Mouse (Mus musculus) adipocyte (in vitro differentiated cells): ENCODE results near the gene Atp1a4.
"Not testable (repeated sequence)": the region's sequence is repeated elsewhere in the genome, so short reads cannot be mapped to it uniquely, and the experiment has no call there.

Experiments
- DNase-seq: peaks from one replicate; pipeline ENCODE4 v3.0.0-alpha.2; 2016; ENCODE audit warnings: low spot score

Atp1a4 gene

DNA sequence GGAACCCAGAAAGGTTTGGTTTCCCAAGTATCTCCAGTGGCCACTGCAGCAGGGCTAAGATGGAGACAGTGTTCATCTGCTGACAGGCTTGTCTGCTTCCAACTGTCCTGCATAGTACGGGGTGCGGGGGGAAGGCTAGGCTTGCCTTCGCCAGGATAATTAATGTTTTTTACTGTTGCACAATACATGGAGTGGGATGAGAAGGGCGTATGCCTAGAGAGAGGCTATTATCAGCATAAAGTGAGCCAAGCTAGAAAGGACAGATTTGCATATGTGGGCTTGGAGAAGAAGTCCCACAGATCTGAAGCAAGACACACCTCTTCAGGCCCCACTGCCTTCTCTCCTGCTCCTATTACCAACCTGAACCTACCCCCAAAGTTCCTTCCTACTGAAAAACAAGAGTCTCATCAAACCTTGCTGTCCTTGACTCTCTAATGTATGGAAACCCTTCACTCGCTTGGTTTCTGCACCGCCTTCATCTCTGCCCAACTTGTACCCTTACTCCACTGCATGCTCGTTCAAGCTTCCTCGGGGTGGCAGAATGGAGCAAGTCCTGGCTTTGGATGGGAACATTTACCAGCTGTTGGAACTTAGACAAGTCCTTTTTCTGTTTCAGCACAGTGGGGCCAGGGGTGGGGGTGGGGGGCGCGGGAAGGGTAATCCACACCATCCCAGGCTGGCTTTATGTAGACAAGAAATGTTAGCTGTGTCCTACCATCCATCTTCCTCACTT is 23.5 kb upstream of the Atp1a4 start:
- DNase-seq = peak; percentile 53

DNA sequence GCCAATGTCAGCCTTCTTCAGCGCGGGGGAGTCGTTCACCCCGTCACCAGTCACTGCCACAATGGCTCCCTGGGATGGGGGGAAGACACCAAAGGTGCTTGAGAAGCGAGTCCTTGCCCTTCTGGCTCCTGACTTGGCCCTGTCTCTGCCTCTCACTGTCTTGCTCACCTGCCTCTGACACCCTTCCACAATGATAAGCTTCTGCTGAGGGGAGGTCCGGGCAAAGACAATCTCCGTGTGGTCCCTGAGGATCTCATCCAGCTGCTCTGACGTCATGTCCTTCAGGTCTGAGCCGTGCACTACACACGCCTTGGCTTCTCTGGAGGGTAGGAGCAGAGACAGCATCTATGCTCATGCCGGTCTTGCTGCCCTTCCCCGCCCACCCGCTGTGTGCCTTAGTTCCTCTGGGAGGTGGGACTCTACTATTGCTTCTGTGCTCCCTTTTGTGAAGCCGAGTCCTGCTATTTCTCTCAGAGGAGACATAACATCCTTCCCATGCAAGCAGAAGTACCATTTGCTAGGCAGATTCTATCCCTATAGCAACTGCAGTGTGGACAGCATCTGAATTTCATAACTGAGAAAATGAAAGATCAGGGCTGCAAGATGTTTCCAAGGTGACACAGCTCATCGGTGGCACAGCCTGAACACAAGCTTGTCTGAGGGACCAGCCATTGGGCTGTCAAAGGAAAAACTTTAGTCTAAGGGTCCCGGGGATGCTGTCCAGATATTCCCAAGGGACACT is 21.7 kb upstream of the Atp1a4 start:
- DNase-seq = no peak

DNA sequence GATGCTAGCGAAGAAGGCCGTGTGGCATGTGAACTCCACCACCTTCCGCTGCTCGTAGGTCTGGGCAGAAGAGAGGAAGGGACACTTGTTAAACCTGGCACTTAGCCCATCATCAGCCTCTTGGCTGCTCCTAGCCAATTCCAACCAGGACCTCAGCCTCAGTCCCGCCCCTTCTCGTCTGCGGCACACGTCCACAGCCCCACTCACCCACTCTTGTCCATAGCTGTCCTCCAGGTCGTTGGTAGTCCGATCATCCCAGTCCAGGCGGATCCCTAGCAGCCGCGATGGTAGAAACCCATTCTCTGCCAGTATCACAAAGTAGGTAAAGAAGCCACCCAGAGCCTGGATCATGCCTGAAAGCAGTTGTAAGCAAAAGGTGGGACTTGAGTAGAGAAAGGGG is 20.1 kb upstream of the Atp1a4 start:
- DNase-seq = no peak

DNA sequence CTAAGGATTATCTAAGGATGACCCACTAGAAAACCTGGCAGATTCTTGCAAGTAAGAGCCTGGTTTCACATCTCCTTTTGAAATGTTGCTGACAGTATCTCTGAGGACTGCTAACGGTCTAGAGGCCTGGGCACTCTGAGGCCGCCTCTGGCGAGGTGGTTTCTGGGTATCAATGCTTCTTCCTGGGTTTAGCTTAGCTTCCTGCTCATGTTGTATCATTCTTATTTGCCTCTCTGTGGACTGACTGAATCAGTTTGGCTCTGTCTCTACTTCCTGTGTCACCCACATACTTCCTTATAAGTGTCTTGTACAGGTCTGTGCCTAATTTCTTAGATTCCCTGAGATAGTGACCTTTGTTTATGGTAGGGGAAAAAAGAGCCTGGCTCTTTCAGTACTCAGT is 19.0 kb upstream of the Atp1a4 start:
- no peak for DNase-seq

DNA sequence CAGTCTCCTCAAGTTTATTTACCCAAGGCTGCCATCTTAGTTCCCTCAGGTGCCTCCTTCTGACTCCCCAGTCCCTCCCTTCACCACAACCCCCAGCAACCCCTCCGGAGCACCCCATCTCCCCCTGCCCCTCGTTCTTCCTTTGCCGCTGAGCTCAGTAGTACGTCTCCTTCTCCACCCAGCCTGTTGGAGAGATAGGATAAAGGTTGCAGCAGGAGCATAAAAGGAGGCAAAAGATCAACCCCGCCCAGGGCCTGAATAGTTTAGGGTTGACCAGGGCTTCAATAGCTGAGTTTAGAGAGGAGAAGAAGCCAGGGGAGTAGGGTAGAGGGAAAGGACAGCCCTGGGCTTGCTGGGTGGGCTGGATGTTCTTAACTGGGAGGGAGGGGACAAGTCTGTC is 16.3 kb upstream of the Atp1a4 start:
- DNase-seq = no peak

DNA sequence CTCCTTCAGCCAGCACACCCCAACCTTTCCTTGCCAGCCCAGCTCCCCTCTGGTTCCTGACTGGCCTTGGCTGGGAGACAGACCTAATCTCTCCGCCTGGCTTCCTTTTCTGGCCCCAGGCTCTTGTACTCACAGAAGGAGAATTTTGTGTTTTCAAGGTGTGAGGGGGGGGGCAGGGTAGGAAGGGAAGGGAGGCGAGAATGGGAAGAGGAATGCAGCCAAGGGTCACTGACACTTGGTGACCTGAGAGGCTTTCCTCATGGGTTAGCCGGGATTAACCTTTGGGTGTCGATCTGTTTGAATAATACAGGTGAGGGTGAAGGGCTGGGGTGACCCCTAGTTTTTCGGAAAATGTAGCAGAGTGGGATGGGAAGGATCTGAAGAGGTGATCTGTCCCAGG is 15.9 kb upstream of the Atp1a4 start:
- DNase-seq = no peak

DNA sequence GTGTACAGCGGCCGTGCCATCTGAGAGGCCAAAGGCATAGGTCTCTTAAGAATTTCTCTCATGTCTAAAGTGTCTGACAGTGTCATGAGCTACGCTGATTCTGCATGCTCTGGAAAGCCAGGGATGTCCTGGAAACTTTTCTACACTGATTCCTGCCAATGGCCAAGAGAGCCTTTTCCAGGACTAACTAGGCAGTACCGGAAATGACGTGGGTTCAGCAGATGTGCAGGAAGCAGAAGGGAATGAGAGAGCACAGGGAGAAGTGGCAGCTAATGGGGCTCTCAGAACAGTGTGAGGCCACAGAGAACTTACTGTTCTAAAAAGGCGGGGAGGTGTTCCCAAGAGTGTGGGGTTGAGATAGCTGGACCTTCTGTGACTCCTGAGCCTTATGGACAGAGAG is 15.2 kb upstream of the Atp1a4 start:
- DNase-seq = no peak

DNA sequence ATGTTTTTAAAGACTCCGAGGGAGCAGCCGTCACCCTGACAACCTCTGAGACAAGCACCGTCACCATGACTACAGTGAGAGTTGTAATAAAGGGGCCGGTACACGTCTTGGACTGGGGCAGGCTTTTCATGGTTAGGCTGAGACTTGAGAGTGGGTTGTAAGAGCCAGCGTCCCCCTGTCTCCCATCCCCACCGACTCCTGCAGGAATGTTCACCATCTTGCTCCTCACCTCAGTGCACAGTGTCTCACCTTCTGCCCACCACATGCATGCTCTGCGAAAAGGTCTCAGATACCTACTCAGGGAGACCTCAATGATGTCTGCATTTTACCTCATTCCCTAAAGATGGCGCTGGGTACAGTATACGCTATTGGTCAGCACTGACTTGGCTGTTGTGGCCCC is 13.6 kb upstream of the Atp1a4 start:
- no peak for DNase-seq

DNA sequence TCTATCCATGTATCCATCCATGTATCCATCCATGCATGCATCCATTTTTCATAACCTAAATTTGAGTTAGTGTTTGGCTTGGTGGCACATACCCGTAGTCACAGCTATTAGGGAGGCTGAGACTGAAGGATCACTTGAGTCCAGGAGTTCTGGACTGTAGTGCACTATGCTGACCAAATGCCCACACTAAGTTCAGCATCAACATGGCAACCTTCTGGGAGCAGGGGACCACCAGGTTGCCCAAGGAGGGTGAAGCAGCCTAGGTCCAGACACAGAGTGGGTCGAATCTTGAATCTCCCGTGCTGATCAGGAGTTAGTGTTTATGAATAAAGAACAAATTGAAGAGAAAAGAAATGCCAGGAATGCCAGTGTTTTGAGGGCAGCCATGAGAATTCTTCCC is 13.0 kb upstream of the Atp1a4 start:
- DNase-seq = no peak

DNA sequence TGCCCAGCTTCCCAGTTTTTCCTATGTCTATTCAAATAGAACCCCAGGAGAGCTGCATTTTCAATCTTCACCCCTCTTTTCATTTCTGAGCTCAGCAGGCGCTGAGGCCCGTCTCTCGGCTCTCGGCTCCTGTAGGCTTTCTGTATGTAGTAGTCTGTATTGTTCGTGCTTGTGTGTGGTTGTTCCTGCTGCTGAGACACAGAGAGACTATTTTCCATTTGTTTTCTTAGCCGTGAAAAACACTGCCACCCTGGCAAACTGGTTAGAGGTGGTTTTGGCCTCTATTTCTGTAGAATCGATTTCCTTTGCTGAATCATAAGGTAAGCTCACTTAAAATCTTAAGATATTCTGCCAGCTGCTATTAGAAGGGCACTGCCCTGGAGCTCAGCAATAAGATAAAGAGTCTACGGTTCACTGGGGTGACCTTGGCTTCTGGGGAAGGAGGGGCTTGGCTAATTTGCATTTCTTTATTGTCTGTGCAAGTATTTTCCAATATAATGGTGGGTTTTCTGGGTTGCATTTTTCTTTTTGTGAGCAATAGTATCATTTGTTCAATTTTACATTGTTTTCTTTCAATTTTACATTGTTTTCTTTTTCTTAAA is 3.4 kb upstream of the Atp1a4 start, which contains the start of gene Igsf8:
Gene Igsf8 (plus strand): TSS at position 165 of the 602 bp plus-strand sequence.
- DNase-seq = no peak

DNA sequence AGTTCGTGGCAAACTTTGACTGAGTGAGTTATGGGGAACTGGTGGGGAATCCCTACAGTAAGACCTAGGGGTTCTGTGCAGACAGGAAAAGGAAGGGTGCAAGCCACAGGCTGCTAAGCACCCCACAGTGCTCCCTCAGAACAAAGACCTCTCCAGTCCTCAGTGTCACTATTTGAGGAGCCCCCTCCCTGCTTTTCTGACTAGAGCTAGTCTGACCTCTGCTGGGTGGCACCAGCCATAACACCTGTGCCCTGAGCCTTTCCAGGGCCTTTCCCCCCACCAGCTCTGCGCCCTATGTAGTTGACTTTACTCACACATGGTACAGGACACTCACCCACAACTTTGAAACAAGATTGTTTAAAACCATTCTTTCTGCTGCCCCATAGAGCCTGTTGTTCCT is 10.5 kb downstream of the Atp1a4 start:
- DNase-seq = peak; percentile 34

DNA sequence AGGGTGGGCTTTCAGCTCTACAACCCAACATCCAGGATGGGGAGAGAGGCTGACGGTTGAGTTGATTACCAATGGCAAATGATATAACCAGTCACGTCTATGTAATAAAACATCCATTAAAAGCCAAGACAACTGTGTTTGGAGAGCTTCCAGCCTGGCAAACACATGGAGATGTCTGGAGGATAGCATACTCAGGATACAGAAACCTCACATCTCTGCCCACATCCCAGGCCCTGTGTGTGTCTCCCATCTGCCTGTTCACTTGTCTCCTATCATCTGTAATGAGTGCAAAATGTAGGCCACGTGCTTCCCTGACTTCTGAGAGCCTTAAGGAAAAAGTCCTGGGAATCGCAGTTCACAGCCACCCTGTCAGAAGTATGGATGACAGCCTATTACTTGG is 11.0 kb downstream of the Atp1a4 start:
- DNase-seq = no peak

DNA sequence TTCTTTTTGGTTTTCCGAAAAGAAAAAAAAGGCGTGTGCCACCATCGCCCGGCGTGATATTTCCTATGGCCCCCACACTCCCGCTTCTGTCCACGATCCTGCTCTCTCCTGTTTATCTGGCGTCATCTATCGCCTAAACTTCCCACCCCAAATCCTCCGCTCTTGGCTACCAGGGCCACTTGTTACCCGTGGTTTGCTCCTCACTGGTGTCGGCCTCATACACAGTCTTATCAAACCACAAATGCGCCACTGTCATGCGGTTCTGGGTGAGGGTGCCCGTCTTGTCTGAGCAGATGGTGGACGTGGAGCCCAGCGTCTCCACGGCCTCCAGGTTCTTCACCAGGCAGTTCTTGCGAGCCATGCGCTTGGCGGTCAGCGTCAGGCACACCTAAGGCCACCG is 13.6 kb downstream of the Atp1a4 start:
- DNase-seq = not testable (repeated sequence)

DNA sequence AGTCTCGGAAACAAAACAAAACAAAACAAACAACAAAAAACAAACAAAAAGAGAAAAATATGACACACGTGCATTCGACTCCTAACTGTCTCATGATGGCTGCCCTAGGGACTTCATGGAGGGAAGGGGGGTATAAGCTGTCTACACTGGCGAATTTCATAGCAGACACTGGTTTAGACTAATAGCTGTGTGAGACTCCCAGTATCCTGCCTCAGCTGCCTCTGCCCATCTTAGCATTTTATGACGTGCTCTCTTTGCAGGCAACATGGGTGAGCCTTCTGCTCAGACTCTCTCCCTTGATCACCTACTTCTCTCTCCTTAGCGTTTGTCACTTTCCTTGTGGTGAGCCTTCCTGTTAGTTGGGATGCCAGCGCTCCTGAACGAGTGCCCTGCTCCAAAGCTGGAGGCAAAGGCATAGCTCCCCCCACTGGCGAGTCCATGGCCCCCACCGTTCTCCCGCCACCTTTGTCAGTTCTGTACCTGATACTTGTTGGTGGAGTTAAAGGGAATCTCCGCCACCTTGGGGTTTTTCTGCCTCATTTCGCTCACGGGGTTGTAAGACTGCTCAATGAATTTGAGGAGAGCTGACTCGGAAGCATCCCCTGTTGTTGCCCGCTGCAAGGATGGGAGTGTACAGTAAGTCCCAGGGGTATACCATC is 14.5 kb downstream of the Atp1a4 start:
- DNase-seq = no peak

DNA sequence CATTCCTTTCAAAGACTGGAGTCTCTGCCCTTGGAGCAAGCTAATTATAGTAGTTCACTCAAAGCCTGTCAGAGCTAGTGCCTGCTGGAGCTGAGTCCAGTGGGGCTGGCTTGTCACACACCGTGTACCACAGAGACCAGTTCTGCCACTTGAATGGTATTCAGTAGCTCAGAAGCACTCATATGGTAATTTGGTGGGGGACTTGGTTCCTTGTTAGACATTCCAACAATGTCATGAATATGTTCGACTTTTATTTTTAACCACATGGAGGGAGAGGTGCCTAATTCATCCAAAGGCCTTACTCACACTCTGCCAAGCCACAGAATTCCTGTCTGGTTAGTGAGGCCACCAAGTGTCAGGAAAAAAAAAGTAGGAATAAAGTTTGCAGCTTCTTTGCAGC is 15.8 kb downstream of the Atp1a4 start:
- peak; percentile 81 for DNase-seq

DNA sequence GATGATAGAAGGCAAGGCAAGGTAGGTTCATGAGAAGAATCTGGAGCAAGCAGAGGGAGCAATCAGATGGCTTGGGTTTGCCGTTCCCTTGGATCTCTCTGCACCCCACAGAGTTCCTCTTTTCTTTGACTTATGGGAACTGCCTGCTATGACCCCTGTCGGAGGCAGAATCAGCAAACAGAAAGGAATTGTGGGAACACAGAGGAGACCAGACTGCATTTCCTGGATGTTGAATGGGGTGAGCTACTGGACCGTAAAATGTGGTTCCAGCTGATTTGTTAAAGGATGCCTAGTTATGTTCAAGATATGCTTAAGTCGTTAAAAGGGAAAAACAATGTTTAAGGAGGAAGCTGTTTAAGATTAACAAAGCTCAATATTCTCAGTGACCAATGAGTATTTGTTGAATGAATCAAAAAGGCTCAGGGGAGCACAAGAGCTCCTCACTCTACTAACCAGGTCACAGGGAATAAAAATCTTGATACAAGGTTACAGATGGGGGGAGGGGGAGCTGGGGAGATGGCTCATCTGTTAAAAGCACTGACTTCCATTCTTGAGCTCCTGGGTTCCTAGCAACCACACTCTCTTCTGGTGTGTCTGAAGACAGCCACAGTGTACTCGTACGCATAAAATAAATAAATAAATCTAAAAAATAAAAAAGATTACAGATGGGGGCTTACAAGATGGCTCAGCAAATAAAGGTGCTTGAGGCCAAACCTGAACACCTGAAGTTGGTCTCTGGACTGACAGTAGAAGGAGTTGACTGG is 17.1 kb downstream of the Atp1a4 start:
- DNase-seq = no peak

DNA sequence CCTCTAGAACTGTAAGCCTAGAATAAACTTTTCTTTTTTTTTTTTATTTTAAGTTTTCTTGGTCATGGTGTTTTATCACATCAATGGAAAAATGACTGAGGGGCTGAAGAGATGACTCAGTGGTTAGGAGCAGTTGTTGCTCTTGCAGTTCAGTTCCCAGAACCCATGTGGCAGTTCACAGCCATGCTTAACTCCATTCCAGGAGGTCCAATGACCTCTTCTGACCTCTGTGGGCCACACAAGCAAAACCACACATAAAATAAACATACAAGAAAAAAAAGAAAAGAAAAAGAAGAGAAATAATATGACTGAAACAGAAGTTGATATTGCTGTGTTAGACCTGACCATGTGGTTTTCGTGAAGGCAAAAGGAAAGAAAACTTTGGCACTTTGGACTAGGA is 29.0 kb downstream of the Atp1a4 start:
- DNase-seq = peak; percentile 42

DNA sequence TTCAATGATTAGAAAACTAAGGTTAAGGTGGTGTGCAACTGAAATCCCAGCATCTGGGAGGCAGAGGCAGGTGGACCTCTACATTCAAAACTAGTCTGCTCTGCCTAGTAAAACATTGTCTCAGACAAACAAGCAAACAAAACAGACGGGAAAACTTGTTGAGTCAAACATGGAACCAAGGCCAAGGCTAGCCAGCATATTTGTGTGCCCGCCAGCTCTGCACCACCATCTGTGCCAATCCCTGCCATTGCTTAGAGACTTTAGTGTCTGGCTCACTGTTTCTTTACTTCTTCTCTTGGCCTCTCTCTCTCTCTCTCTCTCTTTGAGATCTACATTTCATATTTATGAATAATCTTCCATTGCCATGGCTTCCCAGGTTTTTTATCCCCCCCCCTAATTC is 30.0 kb downstream of the Atp1a4 start:
- peak; percentile 31 for DNase-seq

DNA sequence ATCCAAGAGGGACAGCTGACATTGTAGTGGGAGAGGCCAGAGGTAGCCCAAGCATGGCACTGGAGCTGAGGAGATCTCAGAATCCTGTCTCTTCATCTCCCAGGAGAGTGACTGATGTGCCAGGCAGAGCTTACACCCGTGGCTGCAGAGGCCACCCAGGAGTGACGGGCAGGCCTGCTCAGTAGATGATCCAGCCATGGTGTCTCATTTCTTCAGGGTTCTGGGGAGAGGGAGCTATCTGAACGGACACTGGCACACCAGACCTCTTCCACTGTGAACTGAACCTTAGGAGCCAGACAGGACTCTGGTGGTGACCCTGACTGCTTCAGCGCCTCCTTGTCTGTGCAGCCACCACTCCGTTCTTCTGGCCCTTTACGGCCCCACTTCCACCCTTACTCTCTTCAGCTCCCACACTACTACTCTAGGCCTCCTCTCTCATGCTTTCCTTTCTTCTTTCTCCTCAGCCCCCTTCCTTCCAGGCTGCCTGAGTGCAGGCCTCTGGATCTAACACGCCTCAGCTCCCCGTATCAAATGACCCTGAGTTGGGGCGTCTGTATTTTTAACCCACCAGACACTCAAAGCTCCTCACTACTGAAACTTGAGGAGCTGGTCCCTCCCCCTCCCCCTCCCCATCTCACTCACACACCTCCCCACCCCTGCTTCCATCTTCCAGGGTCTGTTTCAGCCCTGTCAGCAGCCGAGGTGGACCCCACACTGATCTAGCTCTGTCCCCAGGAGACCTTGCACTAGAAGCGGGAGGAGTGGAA is 36.7 kb downstream of the Atp1a4 start:
- DNase-seq = no peak

DNA sequence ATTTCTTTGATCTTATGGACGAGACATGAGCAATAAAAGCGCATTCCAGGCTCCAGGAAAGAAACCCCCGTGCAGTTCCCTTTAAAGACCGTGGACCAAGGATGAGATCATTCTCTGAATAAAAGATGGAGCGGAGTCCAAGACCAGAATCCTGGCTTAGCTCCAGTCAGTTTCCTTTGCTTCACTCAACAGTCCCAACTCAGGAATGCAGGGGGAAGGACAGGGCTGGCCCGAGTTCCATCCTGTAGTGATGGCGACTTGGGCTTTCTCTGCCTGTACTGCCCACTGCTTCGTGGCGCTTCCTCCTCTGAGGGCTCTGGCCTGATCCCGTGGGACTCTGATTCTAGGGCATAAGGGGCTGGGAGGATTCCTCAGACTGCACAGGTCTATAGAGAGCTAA is 37.8 kb downstream of the Atp1a4 start:
- peak; percentile 72 for DNase-seq
